Mouse (Mus musculus) layer of hippocampus, postnatal 14 days (tissue): Measurements from ENCODE around the gene Orai1. TPM values are rescaled to one million over a fixed set of nuclear protein-coding genes. Genes with fewer than 3 reads are reported as not detected.
"Not testable (repeated sequence)": the region's sequence is repeated elsewhere in the genome, so short reads cannot be mapped to it uniquely, and the experiment has no call there.

ENCODE experiments used
- DNase-seq, 2 experiments: peaks; one replicate each; pipeline ENCODE4 v3.0.0; 2021 to 2022; ENCODE audit warnings: low spot score in 2 of 2, mixed read lengths in 1 of 2
- total RNA-seq, 2 experiments: library from RNA; stranded (reverse); gene quantifications; 2 replicates each; pipeline ENCODE4 v1.2.3; 2021

Orai1 gene
- total RNA-seq, 2 experiments from 2014 or later = 15.1 to 16.2 TPM

- no peak for DNase-seq
Observed at GRCm38 (mm10) chr5:123029729-123030128, 14.9 kb downstream of the Orai1 start.

- no peak for DNase-seq
Observed at GRCm38 (mm10) chr5:123031312-123031711, 16.4 kb downstream of the Orai1 start.

- no peak for DNase-seq
Observed at GRCm38 (mm10) chr5:123033646-123034160, 18.8 kb downstream of the Orai1 start.

GRCm38 (mm10) chr5:123035089-123035488, 20.2 kb downstream of the Orai1 start:
- DNase-seq = no peak

- no peak for DNase-seq
Observed at GRCm38 (mm10) chr5:123035564-123035963, 20.7 kb downstream of the Orai1 start.

- DNase-seq = no peak
Observed at GRCm38 (mm10) chr5:123038115-123038514, 23.2 kb downstream of the Orai1 start.

- DNase-seq = no peak
Observed at GRCm38 (mm10) chr5:123039120-123039752, 24.4 kb downstream of the Orai1 start.

GRCm38 (mm10) chr5:123040796-123041195, 25.9 kb downstream of the Orai1 start:
- no peak for DNase-seq

- DNase-seq = no peak
Observed at GRCm38 (mm10) chr5:123043856-123044255, 29.0 kb downstream of the Orai1 start.

GRCm38 (mm10) chr5:123045561-123046295, 30.9 kb downstream of the Orai1 start:
- peak; percentile 36 to 60 for DNase-seq

- DNase-seq = no peak
Observed at GRCm38 (mm10) chr5:123046916-123047315, 32.0 kb downstream of the Orai1 start, which contains the start of gene Morn3. Gene Morn3 (minus strand): TSS chr5:123047016.

- DNase-seq = no peak
Observed at GRCm38 (mm10) chr5:123049271-123049670, 34.4 kb downstream of the Orai1 start.

GRCm38 (mm10) chr5:123050918-123051317, 36.0 kb downstream of the Orai1 start:
- no peak for DNase-seq

GRCm38 (mm10) chr5:123051736-123052135, 36.9 kb downstream of the Orai1 start:
- DNase-seq = no peak

GRCm38 (mm10) chr5:123057366-123058250, 42.7 kb downstream of the Orai1 start:
- peak; percentile 97 to 100 for DNase-seq

- DNase-seq = no peak
Observed at GRCm38 (mm10) chr5:123058251-123059102, 43.6 kb downstream of the Orai1 start.

- peak in 1 of 2 experiments; percentile 41 for DNase-seq
Observed at GRCm38 (mm10) chr5:123059757-123060520, 45.1 kb downstream of the Orai1 start.

- no peak for DNase-seq
Observed at GRCm38 (mm10) chr5:123060706-123061401, 46.0 kb downstream of the Orai1 start.

- DNase-seq = not testable (repeated sequence)
Observed at GRCm38 (mm10) chr5:123061402-123061749, 46.5 kb downstream of the Orai1 start.
